Mouse (Mus musculus): ENCODE data around the gene Ccdc86.

Gene Ccdc86

DNA sequence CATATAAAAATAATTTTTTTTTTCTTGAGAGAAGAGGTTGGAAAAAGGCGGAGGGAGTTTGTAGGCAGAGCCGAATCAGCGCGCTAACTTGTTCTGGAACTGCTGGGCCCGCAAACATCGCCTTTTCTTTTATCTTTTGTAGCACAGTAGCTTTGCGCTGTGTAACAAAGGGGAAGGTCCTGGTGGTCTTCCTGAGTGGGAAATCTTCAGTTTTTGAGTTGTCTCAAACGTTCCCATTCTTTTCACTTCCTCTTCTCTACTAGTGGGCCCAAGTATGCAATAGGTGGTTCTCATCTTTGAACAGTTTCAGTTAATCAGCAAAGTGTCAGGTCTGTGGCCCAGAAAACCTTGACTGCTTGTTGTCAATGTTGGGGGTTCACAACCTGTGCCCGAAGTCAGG lies 492 bp upstream of the Ccdc86 start:
- no peak for DNase-seq (ENCODE audit: low spot score)

DNA sequence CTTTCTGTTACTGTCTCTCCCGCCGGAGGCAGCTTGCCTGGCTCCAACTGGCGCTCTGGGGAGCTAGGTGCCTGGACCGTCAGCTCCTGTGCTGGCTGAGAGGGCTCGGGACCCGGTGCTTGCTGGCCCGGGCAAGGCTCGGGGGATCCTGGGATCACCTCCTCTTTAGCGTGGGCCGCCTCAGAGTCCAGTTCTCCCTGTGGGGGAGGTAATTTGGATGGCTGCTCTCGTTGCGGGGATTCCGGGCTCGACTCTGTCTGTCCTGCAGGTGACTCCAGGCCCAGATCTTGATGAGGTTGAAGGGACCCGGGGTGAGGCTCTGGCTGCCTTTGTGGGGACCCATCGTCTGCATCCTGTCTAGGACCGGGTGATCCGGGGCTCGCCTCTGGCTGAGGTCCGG lies 650 bp downstream of the Ccdc86 start:
- no peak for DNase-seq (ENCODE audit: low spot score)

DNA sequence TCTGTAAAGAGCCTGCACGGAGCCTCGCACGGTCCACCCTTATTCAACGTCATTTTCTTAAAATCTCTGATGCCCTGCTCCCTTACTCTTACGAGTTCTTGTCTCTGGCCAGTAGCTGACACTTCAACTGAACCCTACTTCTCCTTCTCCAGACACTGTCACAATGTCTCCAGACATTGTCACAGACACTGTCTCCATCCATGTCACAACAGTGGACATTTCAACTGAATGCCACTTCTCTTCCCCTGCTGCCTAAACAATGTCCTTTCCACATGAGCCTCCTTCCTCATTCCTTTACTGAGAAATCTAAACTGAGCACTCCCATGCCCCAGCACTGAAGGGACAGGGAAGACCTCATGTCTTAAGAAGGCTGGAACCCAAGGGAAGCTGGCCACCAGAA lies 1.8 kb downstream of the Ccdc86 start:
- no peak for DNase-seq (ENCODE audit: low spot score)

DNA sequence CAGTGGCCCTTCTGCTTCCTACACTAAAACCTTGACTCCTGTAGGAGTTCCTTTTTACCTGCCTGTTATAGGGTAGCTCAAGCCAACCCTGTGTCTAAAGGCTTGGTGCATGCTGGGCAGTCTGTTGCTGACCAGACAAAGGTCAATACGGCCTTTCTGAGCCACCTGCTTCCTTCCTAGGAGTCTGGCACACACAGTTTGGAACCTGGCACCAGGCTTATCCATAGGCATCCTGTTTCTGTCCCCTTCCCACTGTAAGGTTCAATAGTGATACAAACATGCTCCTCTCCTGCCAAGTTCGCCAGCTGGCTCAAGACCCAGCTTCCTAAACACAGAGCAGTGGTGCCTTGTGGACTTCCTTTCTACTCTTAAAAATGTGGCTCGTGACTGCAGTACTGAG lies 2.6 kb downstream of the Ccdc86 start:
- DNase-seq (ENCODE audit: low spot score): no peak

DNA sequence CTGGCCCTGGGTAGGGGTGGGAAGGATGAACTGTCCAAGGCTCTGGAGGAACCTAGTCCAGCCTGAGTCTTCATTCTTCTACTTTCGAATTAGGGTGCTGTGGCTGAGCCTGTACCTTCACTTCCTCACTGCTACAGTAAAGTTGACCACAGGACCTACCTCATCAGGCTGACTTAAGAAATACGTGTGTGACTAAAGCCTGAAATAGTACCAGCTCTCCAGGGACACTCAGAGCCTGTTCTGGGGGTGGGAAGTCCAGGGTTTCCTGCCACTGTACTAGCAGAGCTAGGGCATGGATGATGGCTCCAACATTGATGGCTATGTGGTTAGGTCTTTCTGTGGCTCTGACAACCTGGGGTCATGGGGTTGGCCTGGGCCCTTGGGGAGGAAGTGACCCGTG lies 5.1 kb downstream of the Ccdc86 start:
- DNase-seq (ENCODE audit: low spot score): no peak

DNA sequence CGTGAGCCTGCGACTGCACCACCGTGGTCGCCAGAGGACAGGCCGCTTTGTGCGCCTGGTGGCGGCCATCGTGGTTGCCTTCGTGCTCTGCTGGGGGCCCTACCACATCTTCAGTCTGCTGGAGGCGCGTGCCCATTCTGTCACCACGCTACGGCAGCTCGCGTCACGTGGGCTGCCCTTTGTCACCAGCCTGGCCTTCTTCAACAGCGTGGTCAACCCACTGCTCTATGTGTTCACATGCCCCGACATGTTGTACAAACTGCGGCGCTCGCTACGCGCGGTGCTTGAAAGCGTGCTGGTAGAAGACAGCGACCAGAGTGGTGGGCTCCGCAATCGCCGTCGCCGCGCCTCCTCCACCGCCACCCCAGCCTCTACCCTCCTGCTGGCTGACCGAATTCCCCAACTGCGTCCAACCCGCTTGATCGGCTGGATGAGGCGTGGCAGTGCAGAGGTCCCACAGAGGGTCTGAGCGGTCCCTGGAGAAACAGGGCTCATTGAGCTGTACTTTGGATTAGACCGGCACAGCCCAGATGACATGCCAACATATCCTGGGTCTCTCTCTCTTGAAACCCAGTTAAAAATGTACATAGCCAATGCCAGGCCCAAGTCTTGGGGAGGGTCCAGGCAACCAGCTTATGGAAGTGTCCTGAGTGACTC lies 8.1 kb downstream of the Ccdc86 start:
- no peak for DNase-seq (ENCODE audit: low spot score)

DNA sequence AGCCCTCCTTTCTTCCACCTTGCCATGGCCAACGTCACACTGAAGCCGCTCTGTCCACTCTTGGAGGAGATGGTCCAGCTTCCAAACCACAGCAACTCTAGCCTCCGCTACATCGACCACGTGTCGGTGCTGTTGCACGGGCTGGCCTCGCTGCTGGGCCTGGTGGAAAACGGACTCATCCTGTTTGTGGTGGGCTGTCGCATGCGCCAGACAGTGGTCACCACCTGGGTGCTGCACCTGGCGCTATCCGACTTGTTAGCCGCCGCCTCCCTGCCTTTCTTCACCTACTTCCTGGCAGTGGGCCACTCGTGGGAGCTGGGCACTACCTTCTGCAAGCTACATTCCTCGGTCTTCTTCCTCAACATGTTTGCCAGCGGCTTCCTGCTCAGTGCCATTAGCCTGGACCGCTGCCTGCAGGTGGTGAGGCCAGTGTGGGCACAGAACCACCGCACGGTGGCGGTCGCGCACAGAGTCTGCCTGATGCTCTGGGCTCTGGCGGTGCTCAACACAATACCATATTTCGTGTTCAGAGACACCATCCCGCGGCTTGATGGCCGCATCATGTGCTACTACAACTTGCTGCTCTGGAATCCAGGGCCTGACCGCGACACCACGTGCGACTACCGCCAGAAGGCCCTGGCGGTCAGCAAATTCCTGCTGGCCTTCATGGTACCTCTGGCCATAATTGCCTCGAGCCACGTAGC lies 8.8 kb downstream of the Ccdc86 start:
- DNase-seq (ENCODE audit: low spot score): peak; percentile 78

- DNase-seq (ENCODE audit: low spot score): no peak
These were observed 10.3 kb downstream of the Ccdc86 start for GRCm38 (mm10) chr19:10938771-10939170.

- no peak for DNase-seq (ENCODE audit: low spot score)
These were observed 11.9 kb downstream of the Ccdc86 start, which contains the start of gene Ptgdr2 for GRCm38 (mm10) chr19:10937110-10937563. Gene Ptgdr2, plus strand, starts transcription at chr19:10937160.

DNA sequence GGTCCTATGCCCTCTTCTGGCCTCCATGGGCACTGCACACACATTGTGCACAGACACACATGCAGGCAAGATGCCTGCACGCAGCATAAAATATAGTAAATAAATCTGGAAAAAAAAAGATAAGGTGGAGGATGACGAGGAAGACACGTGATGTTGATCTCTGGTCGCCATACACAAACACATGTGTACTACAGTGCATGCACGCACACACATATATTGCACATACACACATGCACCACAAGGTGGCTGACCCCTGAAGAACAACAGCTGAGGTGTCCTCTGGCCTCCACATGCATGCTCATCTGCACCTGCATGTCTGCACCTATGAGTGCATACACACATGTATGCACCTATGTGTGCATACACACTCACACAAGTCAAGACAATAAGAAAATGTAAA lies 13.0 kb downstream of the Ccdc86 start:
- DNase-seq (ENCODE audit: low spot score): no peak

DNA sequence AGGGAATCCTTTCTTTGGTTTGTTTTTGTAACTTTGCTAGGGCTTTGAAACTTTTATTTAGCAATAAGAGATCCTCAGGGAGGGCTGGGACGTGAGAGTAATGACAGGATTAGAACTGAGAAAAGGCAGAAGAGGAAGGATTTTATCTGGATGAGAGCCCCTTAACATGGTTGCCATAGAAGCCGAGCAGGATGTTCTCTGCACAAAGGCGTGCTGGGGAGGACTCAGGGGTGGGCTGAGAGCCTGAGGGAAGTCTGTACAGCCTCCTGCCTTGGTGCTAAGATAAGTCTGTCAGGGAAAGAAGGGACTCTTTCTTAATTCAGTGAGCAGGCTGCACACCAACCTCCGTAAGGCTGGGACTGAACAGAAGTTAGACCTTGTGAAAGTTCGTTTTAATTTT lies 14.0 kb downstream of the Ccdc86 start:
- no peak for DNase-seq (ENCODE audit: low spot score)

DNA sequence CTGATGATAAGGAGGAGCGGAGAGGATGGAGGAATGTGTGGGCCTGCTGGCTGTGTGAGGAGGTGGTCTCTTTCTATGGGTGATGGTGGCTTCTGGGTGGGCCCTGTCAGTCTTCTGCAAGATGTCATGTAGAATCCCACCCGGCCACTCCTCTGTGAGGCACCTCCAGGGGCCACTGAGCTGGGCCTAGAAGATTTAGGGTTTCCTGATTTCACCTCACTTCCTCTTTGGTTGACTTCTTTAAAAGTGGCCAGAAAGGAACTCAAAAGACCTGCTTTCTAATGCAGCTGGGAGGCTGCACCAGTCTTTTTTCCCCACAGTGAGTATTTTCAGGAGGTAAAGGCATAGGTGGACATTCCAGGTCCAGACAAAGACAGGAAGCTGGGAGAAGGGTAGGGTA lies 18.4 kb downstream of the Ccdc86 start:
- no peak for DNase-seq (ENCODE audit: low spot score)

GRCm38 (mm10) chr19:10926666-10927065 lies 22.4 kb downstream of the Ccdc86 start:
- no peak for DNase-seq (ENCODE audit: low spot score)

DNA sequence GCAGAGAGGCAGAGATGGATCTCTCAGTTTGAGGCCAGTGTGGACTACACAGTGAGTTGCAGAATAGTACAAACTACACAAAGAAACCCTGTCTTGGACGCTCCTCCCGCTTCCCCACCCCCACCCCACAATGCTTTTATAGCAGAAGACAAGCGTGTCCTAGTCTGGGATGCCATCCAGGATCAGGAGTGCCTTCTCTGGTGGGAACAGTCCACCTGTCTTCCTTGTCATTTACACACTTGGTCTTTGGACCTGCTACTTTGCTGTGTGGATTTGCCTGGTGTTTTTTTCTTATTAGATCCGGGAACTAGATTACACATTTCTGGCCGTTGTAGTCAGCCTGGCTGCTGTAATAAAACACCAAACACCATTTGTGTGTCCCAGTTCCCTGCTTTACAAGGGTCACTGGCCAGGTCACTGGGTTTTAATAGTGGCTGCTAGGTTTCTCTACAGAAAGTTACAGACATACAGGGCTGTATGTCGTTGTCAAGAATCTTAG lies 22.9 kb downstream of the Ccdc86 start:
- DNase-seq (ENCODE audit: low spot score): no peak

DNA sequence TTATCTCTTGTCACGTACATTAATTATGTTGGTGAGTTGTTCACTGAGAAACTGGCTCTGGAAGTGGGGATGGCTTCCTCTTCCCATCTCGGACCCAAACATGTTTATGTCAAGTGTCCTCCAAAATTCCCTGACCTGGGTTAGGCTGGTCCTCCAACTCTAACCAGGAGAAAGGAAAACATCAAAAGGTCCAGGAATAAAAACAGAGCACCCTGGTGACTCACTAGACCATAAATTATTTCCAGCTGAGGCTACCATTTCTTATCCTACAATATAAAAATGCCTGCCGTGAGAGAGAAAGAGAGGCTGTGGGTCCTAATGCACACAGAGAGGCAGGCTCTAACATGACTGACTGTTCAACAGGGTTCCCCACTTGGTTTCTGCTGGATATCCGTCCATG lies 24.8 kb downstream of the Ccdc86 start:
- DNase-seq (ENCODE audit: low spot score): no peak

DNA sequence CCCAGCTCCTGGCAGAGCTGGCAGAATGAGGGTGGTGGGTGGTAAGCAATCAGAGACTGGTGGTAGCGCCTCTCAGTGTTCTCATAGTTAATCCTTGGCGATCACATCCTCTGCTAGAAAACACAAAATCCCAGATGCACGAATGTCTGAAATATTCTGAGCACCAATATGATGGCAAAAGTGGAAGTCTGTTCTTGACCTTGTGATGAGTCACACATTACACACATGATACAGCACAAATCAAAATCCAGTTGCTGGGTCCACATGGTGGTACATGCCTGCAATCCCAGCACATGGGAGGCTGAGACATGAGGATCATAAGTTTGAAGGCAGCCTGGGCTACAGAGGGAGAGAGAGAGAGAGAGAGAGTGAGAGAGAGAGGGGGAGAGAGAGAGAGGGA lies 28.0 kb downstream of the Ccdc86 start:
- DNase-seq (ENCODE audit: low spot score): no peak

- no peak for DNase-seq (ENCODE audit: low spot score)
These were observed 28.5 kb downstream of the Ccdc86 start, which contains the start of gene Zp1 for GRCm38 (mm10) chr19:10920532-10920931. Gene Zp1, minus strand, starts transcription at chr19:10920632.

- no peak for DNase-seq (ENCODE audit: low spot score)
These were observed 30.6 kb downstream of the Ccdc86 start for GRCm38 (mm10) chr19:10918321-10918991.

GRCm38 (mm10) chr19:10916506-10916905 lies 32.6 kb downstream of the Ccdc86 start:
- no peak for DNase-seq (ENCODE audit: low spot score)

- no peak for DNase-seq (ENCODE audit: low spot score)
These were observed 34.2 kb downstream of the Ccdc86 start for GRCm38 (mm10) chr19:10914870-10915269.

- no peak for DNase-seq (ENCODE audit: low spot score)
These were observed 34.8 kb downstream of the Ccdc86 start for GRCm38 (mm10) chr19:10914291-10914690.

- DNase-seq (ENCODE audit: low spot score): no peak
These were observed 39.9 kb downstream of the Ccdc86 start for GRCm38 (mm10) chr19:10909087-10909721.
